Mouse (Mus musculus): Measurements from ENCODE around the gene Tmub1. TPM values are rescaled to one million over a fixed set of nuclear protein-coding genes. Genes with fewer than 3 reads are reported as not detected.

The Tmub1 gene
- polyA plus RNA-seq (2016; fragmentation: Nextera tagmentation; extraction: Ambion mirVana), result 32.6 and 36.7 TPM in 2 replicates

DNA sequence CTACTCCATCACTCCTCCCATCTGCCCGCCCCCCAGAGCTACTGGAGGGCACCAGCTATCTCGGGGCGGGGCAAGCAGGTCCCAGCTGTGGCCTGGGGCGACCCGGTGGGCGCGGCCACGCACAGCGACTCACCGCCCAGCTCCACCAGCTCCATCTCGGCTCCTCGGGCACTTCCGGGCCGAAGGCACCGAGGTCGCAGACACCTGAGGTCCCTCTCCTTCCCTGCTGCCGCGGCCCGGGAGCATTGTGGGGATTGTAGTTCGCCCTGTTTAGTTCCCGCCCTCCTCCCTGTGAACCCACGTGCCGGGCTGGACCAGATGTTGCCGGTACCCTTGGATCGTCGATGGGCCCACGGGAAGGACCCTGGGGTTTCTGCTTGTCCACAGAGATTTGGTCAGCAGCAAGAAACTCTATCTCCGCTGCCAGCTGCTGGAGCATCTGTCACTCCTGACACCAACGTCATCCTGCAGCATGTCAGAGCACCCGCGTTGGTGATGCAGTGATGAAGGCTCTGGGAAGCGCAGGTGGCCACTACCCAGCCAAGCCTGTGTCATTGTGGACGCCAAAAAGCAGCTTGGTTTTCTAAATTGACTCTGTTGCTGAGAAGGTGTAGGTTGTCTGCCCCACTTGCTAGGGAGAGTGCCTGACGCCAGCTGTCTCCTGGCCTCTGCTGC, at the start of gene Tmub1:
Gene Tmub1 (minus strand): TSS at position 231 of the 675 bp plus-strand sequence.
- 2% methylated on average over 34 of the region's 34 CpGs for WGBS
- Histone ChIP-seq H3K9me3 (replicated peaks) (no peaks in the 10 kb centered on the region), H3K36me3 (peaks cover 5% of the 10 kb centered on the region), H3K4me2 (replicated peaks) (peak within 1 kb of the TSS; percentile 78), H3K27me3 (0 out of 2 replicates have a peak, but pooled peaks cover 3% of the 10 kb centered on the region), H3K4me1 (peaks cover 40% of the 10 kb centered on the region), H3K4me3 (peak within 1 kb of the TSS; percentile 54), H3K9ac (peak within 1 kb of the TSS; percentile 70), H3K27ac (peak within 1 kb of the TSS; percentile 53)
- ATAC-seq (ENCODE audit: low FRiP score), result peak; percentile 43

DNA sequence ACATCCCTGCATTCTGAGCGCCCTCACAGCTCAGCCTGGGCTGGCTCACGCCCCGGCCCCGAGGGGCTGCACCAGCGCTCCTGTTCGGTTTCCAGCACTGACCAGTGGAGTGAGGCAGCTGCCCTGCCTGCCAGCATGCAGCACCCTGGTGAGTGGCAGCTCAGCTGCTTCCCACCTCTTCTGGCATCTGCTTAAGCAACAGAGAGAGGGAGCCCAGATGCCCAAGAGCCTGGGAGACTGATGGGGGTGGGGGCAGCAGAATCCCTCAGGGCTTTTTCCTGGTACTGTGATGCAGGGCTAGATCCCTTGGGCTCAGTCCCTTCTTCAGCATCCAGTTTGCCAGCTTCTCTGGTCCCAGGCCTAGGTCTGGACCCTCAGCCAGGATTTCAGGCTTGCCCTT, 49.1 kb upstream of the Tmub1 start:
- Histone ChIP-seq H3K27ac (peak overlapping the region; percentile 55; the same call in 1 of the 2 replicates), H3K9ac (no peak overlapping the region), H3K9me3 (replicated peaks) (no peaks in the 10 kb centered on the region), H3K4me3 (no peak overlapping the region), H3K4me1 (peaks cover 64% of the 10 kb centered on the region), H3K27me3 (no peaks in the 10 kb centered on the region; the same call in 1 of the 2 replicates), H3K36me3 (peaks cover 82% of the 10 kb centered on the region), H3K4me2 (replicated peaks) (no peak overlapping the region)
- ATAC-seq (ENCODE audit: low FRiP score), result no peak
- 50% methylated on average over 6 of the region's 6 CpGs for WGBS

DNA sequence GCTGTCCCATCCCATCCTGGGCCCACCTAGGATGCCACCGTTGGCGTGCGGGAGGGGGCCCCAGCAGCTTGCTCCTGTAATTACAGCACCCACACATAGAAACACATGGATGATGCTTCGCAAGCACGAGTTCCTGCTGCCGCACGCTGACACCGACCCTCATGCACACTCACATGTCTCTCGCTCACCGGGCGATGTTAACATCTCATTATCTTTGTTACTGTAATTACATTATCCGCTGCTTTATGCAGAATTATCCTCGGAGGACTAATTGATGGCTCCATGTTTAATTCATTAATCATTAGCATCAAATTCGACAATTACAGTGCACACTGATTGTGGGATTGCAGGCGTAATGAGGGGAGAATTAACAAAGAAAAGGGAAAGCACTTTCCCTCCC, 47.4 kb upstream of the Tmub1 start:
- 61% methylated on average over 15 of the region's 15 CpGs for WGBS
- no peaks in the 10 kb centered on the region; the same call in 1 of the 2 replicates for H3K27me3 ChIP-seq
- peak overlapping the region; percentile 71; the same call in 1 of the 2 replicates for H3K27ac ChIP-seq
- no peak overlapping the region for H3K4me3 ChIP-seq
- ATAC-seq (ENCODE audit: low FRiP score), result no peak
- H3K4me2 ChIP-seq (replicated peaks), result no peak overlapping the region
- H3K9me3 ChIP-seq (replicated peaks), result no peaks in the 10 kb centered on the region
- H3K36me3 ChIP-seq, result peaks cover 80% of the 10 kb centered on the region
- no peak overlapping the region for H3K9ac ChIP-seq
- H3K4me1 ChIP-seq, result peaks cover 57% of the 10 kb centered on the region

- no peak for ATAC-seq (ENCODE audit: low FRiP score)
- H3K27ac ChIP-seq, result no peak overlapping the region
- no peak overlapping the region for H3K4me3 ChIP-seq
- no peaks in the 10 kb centered on the region; the same call in 1 of the 2 replicates for H3K27me3 ChIP-seq
- peaks cover 84% of the 10 kb centered on the region for H3K36me3 ChIP-seq
- no peak overlapping the region for H3K4me2 ChIP-seq (replicated peaks)
- no peak overlapping the region for H3K9ac ChIP-seq
- WGBS, result 93% methylated on average over 16 of the region's 16 CpGs
- H3K9me3 ChIP-seq (replicated peaks), result no peaks in the 10 kb centered on the region
- peaks cover 43% of the 10 kb centered on the region for H3K4me1 ChIP-seq
These were observed 45.1 kb upstream of the Tmub1 start for GRCm38 (mm10) chr5:24492546-24493285.

DNA sequence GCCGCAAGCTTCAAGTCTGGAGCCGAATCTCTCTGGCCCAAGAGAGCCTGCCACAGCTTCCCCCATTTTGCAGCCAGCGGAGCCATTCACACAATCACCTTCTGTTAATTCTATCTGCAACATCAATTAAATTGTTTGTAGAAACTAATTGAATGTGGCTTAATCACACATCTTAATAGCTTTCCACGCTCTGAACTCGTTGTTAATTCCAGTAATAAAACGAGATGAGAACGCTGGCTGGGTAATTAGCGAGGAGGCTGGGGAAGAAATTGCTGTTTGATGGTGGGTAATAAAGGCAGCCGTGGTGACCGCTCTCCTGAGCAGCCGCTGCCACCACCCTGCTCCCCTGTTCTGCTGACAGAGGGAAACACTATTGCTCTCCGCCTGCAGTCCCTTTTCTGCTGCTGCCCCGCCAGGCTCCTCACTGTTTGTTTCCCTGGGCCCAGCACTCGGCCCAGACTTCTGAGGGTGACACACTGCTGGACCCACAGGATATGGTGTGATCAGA, 42.8 kb upstream of the Tmub1 start:
- H3K27ac ChIP-seq, result peak overlapping the region; percentile 45; the same call in 1 of the 2 replicates
- H3K4me1 ChIP-seq, result peaks cover 29% of the 10 kb centered on the region
- 67% methylated on average over 14 of the region's 14 CpGs for WGBS

DNA sequence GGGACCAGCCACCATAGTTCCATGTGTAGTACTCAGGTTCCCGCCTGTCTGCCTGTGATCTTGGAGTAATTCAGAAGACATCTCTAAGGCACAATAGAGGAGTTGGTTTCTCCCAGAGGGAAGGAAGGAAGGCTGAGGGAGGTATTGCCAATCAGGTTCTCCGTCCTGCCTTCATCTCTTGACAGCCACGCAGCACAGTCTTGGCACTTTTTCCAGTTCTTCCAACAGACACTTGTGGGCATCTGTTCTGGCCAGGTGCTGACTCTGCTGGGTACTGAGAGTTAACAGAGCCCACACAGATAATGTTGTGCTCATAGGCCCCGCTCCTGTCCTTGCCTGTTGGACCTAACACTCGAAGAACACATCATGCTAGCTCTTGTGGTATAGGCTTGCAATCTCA, 39.1 kb upstream of the Tmub1 start:
- H3K27me3 ChIP-seq, result no peaks in the 10 kb centered on the region
- no peak overlapping the region for H3K9ac ChIP-seq
- ATAC-seq (ENCODE audit: low FRiP score), result no peak
- H3K36me3 ChIP-seq, result peaks cover 70% of the 10 kb centered on the region
- peaks cover 54% of the 10 kb centered on the region for H3K4me1 ChIP-seq
- H3K9me3 ChIP-seq (replicated peaks), result no peaks in the 10 kb centered on the region
- H3K4me2 ChIP-seq (replicated peaks), result no peak overlapping the region
- H3K27ac ChIP-seq, result no peak overlapping the region
- WGBS, result 95% methylated on average over 5 of the region's 5 CpGs
- no peak overlapping the region for H3K4me3 ChIP-seq

More for the DNA sequence above, 42.8 kb upstream of the Tmub1 start:
- Histone ChIP-seq H3K4me3 (no peak overlapping the region), H3K9me3 (replicated peaks) (no peaks in the 10 kb centered on the region), H3K27me3 (no peaks in the 10 kb centered on the region), H3K36me3 (peaks cover 76% of the 10 kb centered on the region), H3K4me2 (replicated peaks) (no peak overlapping the region), H3K9ac (no peak overlapping the region)
- ATAC-seq (ENCODE audit: low FRiP score), result no peak

DNA sequence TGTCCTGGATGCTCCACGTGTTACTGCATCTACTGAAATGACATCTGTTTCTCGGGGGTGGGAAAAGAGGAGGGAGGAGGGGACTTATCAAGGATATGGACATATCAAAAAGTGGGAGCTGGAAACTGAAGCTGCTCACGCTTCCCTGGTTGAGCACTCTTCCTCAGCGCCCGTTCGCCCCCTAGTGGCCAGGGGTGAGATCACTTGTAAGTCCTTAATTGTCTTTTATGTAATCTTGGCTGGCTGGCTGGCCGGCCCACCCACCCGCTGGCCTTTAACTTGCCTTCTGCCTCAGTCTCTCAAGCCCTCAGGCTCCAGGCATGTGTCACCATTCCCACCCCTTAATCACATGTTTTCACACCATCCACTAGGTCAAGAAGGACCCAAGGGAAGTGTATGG, 38.4 kb upstream of the Tmub1 start:
- H3K4me2 ChIP-seq (replicated peaks), result no peak overlapping the region
- no peak overlapping the region for H3K9ac ChIP-seq
- no peak overlapping the region for H3K4me3 ChIP-seq
- peaks cover 66% of the 10 kb centered on the region for H3K36me3 ChIP-seq
- peaks cover 60% of the 10 kb centered on the region for H3K4me1 ChIP-seq
- H3K27ac ChIP-seq, result no peak overlapping the region
- no peaks in the 10 kb centered on the region for H3K9me3 ChIP-seq (replicated peaks)
- under 1% methylated on average over 8 of the region's 8 CpGs for WGBS
- no peak for ATAC-seq (ENCODE audit: low FRiP score)
- no peaks in the 10 kb centered on the region for H3K27me3 ChIP-seq

DNA sequence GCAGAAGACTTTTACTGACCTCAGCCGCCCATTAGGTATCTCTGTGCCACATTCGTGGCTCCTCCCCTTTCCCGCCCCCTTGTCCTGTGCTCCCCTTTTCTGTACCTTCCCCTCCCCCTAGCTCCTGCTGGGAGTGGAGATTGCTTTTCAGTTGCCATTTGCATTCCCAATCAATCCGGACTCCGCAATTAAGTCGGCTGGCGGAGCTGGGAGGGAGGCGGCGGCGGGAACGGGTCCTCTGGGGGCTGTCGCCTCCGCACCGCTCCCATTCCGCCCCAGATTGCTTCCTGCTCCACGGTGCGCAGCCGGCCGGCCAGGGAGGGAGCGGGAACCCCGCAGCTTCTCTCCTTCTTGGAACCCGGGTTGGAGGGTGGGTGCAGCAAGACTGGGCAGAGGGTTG, 37.3 kb upstream of the Tmub1 start:
- H3K4me3 ChIP-seq, result peak overlapping the region; percentile 12; the same call in 1 of the 2 replicates
- WGBS, result 23% methylated on average over 22 of the region's 22 CpGs
- H3K27me3 ChIP-seq, result 0 out of 2 replicates have a peak, but pooled peaks cover 3% of the 10 kb centered on the region
- H3K36me3 ChIP-seq, result peaks cover 67% of the 10 kb centered on the region
- H3K9me3 ChIP-seq (replicated peaks), result no peaks in the 10 kb centered on the region
- H3K4me1 ChIP-seq, result peaks cover 69% of the 10 kb centered on the region
- peak overlapping the region; percentile 76 for H3K27ac ChIP-seq
- ATAC-seq (ENCODE audit: low FRiP score), result peak; percentile 27; the same call in 1 of the 2 replicates
- peak overlapping the region; percentile 43 for H3K9ac ChIP-seq
- H3K4me2 ChIP-seq (replicated peaks), result peak overlapping the region; percentile 45

DNA sequence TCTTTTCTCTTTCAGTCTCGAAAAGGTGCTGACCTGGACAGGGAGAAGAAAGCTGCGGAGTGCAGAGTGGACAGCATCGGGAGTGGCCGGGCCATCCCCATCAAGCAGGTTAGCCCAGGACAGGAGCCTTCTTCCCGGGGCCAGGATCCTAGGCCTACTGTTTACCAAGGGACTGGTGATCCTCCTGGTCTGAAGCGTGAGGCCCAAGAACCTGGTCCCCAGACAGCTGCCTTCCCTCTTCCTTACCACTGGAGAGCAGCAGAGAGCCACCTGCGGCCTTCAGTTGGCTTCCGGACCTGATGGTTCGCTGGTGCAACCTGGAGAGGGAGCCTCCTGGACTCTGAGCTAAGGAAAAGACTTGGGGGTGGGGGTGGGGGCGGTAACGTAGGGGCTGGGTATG, 35.7 kb upstream of the Tmub1 start:
- Histone ChIP-seq H3K27me3 (0 out of 2 replicates have a peak, but pooled peaks cover 3% of the 10 kb centered on the region), H3K27ac (peak overlapping the region; percentile 7; the same call in 1 of the 2 replicates), H3K4me1 (peaks cover 64% of the 10 kb centered on the region), H3K4me2 (replicated peaks) (no peak overlapping the region), H3K9me3 (replicated peaks) (no peaks in the 10 kb centered on the region), H3K9ac (no peak overlapping the region), H3K4me3 (no peak overlapping the region), H3K36me3 (peaks cover 67% of the 10 kb centered on the region)
- peak; percentile 12; the same call in 1 of the 2 replicates for ATAC-seq (ENCODE audit: low FRiP score)
- 25% methylated on average over 11 of the region's 11 CpGs for WGBS

DNA sequence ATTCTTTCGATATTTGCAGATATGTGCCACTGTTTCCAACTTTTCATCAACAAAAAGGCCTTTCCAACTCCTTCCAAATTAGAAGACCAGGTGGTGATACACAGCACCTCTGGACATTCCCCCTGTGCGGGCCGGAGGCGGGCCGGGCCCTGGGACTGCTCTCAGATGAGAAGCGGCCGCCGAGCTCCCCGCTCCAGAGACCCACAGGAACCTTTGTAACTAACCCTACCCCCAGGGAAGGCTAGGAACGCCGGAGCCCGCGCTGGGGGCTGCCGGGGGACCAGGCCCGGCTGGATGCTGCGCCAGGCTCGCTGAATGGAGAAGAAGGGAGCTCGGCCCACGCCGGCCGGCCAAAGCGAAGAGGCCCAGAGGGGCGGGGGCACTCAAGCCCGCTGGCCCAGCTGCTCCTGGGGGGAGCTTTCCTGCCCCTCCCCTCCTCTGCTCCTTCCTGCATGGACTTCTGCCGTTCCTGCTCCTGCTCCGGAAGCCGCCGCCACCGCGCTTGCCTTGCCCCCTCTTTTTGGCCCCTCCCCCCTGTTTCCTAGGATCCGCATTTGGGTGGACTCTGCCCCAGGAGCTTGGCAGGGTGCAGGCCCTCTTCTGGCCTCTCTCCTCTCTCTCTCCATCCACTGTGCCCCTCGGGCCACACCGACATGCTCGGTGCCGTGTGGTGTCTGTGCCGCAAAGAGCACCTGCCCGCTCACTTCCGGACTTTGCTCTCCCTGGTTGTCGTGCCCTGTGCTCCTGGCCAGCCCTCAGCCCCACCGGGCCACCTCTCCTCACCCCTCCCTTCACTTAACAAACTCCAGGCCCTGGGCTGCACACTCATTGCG, 34.8 kb upstream of the Tmub1 start:
- Histone ChIP-seq H3K9me3 (replicated peaks) (no peaks in the 10 kb centered on the region), H3K36me3 (peaks cover 67% of the 10 kb centered on the region), H3K27ac (peak overlapping the region; percentile 46; the same call in 1 of the 2 replicates), H3K4me2 (replicated peaks) (0 out of 2 replicates have a peak overlapping the region, but pooled peaks have one; percentile 9), H3K9ac (peak overlapping the region; percentile 35; the same call in 1 of the 2 replicates), H3K27me3 (0 out of 2 replicates have a peak, but pooled peaks cover 3% of the 10 kb centered on the region), H3K4me3 (no peak overlapping the region), H3K4me1 (peaks cover 59% of the 10 kb centered on the region)
- WGBS, result 38% methylated on average over 41 of the region's 41 CpGs
- no peak for ATAC-seq (ENCODE audit: low FRiP score)

- Histone ChIP-seq H3K4me1 (peaks cover 60% of the 10 kb centered on the region), H3K9me3 (replicated peaks) (no peaks in the 10 kb centered on the region), H3K27me3 (peaks cover 3% of the 10 kb centered on the region; the same call in 1 of the 2 replicates), H3K9ac (no peak overlapping the region), H3K4me2 (replicated peaks) (no peak overlapping the region), H3K27ac (0 out of 2 replicates have a peak overlapping the region, but pooled peaks have one; percentile 0), H3K36me3 (peaks cover 69% of the 10 kb centered on the region), H3K4me3 (no peak overlapping the region)
- 0% methylated on average over 3 of the region's 4 CpGs for WGBS
- ATAC-seq (ENCODE audit: low FRiP score), result peak; percentile 36; the same call in 1 of the 2 replicates
These were observed 34.0 kb upstream of the Tmub1 start for GRCm38 (mm10) chr5:24481647-24482046.
